Mouse (Mus musculus): ENCODE results near the gene Prkcz.
"Not testable (repeated sequence)": the region's sequence is repeated elsewhere in the genome, so short reads cannot be mapped to it uniquely, and the experiment has no call there.

Prkcz gene

DNA sequence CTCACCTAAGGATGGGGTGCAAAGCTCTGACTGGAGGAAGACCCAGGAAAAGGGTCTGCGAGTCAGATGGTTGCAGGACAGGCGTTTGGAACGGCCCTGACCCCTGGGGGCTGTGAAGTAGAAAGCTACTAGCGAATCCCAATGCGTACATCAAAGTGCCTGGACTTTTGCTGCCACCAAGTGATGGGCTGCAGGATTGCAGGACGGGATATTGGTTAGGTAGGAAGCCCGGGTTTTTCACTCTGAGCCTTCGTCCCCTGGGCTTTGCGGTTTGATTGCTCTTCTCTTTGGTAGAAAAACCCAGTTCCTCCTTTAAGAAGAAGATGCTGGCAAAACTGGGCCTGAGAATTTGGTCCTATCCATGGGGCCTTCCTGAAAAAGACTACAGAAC, 111.9 kb downstream of the Prkcz start:
- H3K4me3 ChIP-seq (replicated peaks; ENCODE audit: low read length), result peak overlapping the region; percentile 87
- TF ChIP-seq NANOG (IDR thresholded peaks at IDR 0.05; ENCODE audit: borderline replicate concordance, low read length) (no peak), CTCF (conservative IDR thresholded peaks at IDR 0.05; ENCODE audit: low read length) (peak; percentile 98), POU5F1 (IDR thresholded peaks at IDR 0.05; ENCODE audit: borderline replicate concordance, low read length) (no peak)
- no peaks in the 10 kb centered on the region for H3K27me3 ChIP-seq (ENCODE audit: insufficient read depth, low read length)
- H3K9me3 ChIP-seq (ENCODE audit: low read length), result no peaks in the 10 kb centered on the region
- H3K4me1 ChIP-seq (replicated peaks; ENCODE audit: low read depth, low read length), result peaks cover 53% of the 10 kb centered on the region
- H3K36me3 ChIP-seq (ENCODE audit: insufficient read depth, low read length), result peaks cover 25% of the 10 kb centered on the region

DNA sequence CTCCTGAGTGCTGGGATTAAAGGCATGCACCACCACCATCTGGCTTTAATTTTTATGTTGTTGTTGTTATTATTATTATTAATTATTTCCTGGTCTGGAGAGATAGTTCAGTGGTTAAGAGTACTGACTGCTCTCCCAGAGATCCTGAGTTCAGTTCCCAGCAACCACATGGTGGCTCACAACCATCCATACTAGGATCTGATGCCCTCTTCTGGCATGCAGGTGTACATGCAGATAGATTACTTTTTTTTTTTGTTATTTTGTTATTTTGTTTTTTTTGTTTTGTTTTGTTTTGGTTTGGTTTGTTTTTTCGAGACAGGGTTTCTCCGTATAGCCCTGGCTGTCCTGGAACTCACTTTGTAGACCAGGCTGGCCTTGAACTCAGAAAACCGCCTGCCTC, 113.1 kb downstream of the Prkcz start:
- peaks cover 13% of the 10 kb centered on the region for H3K36me3 ChIP-seq (ENCODE audit: insufficient read depth, low read length)
- TF ChIP-seq CTCF (conservative IDR thresholded peaks at IDR 0.05; ENCODE audit: low read length), result peak; percentile 31
- H3K27me3 ChIP-seq (ENCODE audit: insufficient read depth, low read length); H3K9me3 ChIP-seq (ENCODE audit: low read length); H3K4me3 ChIP-seq (replicated peaks; ENCODE audit: low read length): not testable (repeated sequence)
- peaks cover 53% of the 10 kb centered on the region for H3K4me1 ChIP-seq (replicated peaks; ENCODE audit: low read depth, low read length)

DNA sequence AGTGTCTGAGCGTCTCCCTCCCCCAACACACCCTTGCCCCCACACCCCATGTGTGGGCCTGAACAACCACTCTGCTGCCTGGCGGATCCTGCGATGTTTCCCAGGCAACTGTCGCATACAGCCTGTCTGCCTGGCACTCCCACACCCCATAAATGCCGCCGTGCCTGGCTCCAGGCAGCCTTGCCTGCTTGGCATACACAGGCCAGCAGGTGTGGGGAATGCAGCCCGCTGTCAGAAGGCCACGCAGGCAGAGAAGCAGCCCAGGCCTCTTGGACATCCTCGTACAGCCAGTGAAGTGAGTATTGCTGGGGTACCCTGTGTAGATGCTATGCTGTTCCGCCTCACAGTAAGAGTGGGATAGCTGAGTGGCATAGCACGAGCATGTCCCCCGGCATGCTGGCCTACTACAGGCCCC, 114.5 kb downstream of the Prkcz start:
- TF ChIP-seq NANOG (IDR thresholded peaks at IDR 0.05; ENCODE audit: borderline replicate concordance, low read length) (no peak), POU5F1 (IDR thresholded peaks at IDR 0.05; ENCODE audit: borderline replicate concordance, low read length) (no peak), CTCF (conservative IDR thresholded peaks at IDR 0.05; ENCODE audit: low read length) (no peak)
- Histone ChIP-seq H3K4me1 (replicated peaks; ENCODE audit: low read depth, low read length) (peaks cover 48% of the 10 kb centered on the region), H3K9me3 (ENCODE audit: low read length) (no peaks in the 10 kb centered on the region), H3K27me3 (ENCODE audit: insufficient read depth, low read length) (peaks cover 7% of the 10 kb centered on the region), H3K36me3 (ENCODE audit: insufficient read depth, low read length) (no peaks in the 10 kb centered on the region), H3K4me3 (replicated peaks; ENCODE audit: low read length) (peak overlapping the region; percentile 59)

DNA sequence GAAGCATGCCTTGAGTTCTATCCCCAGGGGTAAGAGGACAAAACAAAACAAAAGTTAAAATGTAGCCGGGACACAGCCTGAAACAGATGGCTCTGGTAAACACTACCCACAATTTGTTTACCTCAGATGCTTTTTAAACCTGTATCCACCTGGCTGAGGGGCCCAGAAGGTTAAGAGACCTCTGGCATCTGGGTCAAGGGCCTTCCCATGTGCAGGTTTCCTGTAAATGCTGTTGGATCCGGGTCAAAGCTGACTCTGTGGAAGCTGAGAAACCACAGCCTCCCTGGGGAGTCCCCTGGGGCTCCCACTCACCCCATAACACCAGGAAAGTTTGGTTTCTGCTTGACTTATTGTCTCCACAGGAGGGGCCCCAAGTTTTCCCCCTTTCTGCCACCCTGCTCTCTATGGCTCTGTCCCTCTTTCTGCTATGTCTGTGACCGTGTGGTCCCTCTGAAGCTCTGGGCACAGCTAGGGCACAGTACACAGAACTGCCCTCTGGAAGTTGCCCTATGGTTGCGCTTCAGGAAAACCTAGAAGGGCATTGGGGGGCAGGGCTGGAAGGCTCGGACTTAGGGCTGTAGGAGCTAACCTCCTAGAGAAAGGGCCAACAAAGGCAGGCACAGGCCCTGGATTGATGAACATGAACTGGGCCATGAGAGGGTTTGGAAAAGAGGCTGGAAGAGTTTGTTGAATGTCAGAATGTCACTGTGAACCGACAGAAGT, 115.2 kb downstream of the Prkcz start:
- Histone ChIP-seq H3K36me3 (ENCODE audit: insufficient read depth, low read length) (no peaks in the 10 kb centered on the region), H3K9me3 (ENCODE audit: low read length) (no peaks in the 10 kb centered on the region), H3K4me3 (replicated peaks; ENCODE audit: low read length) (no peak overlapping the region), H3K4me1 (replicated peaks; ENCODE audit: low read depth, low read length) (peaks cover 45% of the 10 kb centered on the region), H3K27me3 (ENCODE audit: insufficient read depth, low read length) (peaks cover 7% of the 10 kb centered on the region)
- no peak for TF ChIP-seq POU5F1 (IDR thresholded peaks at IDR 0.05; ENCODE audit: borderline replicate concordance, low read length)
- no peak for TF ChIP-seq NANOG (IDR thresholded peaks at IDR 0.05; ENCODE audit: borderline replicate concordance, low read length)
- no peak for TF ChIP-seq CTCF (conservative IDR thresholded peaks at IDR 0.05; ENCODE audit: low read length)

DNA sequence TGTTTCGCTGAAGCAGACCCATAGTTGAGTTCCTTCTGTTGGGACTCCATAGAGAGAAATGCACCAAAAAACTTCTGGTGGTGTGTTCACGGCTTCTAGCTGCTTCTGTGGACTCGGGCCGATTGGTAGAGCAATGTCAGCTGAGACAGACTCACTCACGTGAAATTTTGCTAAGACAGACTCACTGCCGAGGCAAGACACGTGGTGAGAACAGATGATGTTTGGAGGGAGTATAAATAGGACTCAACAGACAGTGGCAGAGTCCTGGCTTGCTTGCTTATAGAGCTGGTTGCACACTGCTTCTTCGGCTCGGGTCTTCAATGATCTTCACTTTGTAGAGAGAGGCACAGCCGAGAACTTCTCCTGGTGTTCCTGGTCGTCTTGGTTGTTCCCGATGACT, 117.9 kb downstream of the Prkcz start:
- Histone ChIP-seq H3K9me3 (ENCODE audit: low read length) (no peaks in the 10 kb centered on the region), H3K4me3 (replicated peaks; ENCODE audit: low read length) (no peak overlapping the region), H3K4me1 (replicated peaks; ENCODE audit: low read depth, low read length) (peaks cover 34% of the 10 kb centered on the region), H3K27me3 (ENCODE audit: insufficient read depth, low read length) (peaks cover 9% of the 10 kb centered on the region), H3K36me3 (ENCODE audit: insufficient read depth, low read length) (no peaks in the 10 kb centered on the region)
- TF ChIP-seq NANOG (IDR thresholded peaks at IDR 0.05; ENCODE audit: borderline replicate concordance, low read length) (no peak), CTCF (conservative IDR thresholded peaks at IDR 0.05; ENCODE audit: low read length) (no peak), POU5F1 (IDR thresholded peaks at IDR 0.05; ENCODE audit: borderline replicate concordance, low read length) (no peak)

DNA sequence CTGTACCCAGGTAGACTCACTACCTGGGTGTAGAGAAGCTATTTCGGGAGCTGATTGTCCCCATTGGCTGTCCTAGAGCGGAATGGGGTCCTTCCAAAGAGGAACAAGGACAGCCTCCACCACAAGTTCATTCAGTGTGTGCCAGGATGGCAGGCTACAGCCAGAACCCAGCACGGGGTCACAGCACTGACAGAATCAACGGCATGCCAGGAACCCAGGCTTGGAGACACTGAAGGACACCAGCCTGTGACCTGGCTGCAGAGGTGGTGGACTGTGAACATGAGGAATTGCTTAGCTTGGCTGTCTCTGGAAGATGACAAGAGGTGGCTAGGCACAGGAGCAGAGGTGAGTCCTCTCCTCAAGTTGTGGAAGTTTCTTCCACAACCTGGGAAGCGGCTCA, 118.9 kb downstream of the Prkcz start:
- H3K36me3 ChIP-seq (ENCODE audit: insufficient read depth, low read length), result no peaks in the 10 kb centered on the region
- H3K27me3 ChIP-seq (ENCODE audit: insufficient read depth, low read length), result peaks cover 14% of the 10 kb centered on the region
- peaks cover 33% of the 10 kb centered on the region for H3K4me1 ChIP-seq (replicated peaks; ENCODE audit: low read depth, low read length)
- no peak for TF ChIP-seq NANOG (IDR thresholded peaks at IDR 0.05; ENCODE audit: borderline replicate concordance, low read length)
- no peak for TF ChIP-seq POU5F1 (IDR thresholded peaks at IDR 0.05; ENCODE audit: borderline replicate concordance, low read length)
- no peak for TF ChIP-seq CTCF (conservative IDR thresholded peaks at IDR 0.05; ENCODE audit: low read length)
- H3K4me3 ChIP-seq (replicated peaks; ENCODE audit: low read length), result no peak overlapping the region; the same call in 1 of the 2 replicates
- no peaks in the 10 kb centered on the region for H3K9me3 ChIP-seq (ENCODE audit: low read length)

DNA sequence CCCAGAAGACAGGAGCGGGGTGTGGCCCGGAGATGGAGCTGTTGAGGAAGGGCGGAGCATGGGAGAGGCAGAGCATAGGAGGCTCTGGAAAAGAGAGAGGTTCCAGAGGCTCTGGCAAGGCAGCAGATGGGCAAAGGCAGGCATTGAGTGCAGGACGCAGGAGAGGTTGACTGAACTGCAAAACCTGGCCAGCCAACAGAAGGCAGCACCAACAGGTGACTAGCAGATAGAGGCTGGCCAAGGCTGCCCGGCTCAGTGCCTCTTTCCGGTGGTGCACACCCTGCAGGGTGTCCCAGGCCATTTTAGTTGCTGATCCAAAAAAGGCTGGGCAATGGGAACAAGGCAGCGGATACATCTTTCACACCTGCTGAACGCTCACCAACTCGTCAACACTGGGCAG, 119.4 kb downstream of the Prkcz start:
- Histone ChIP-seq H3K4me1 (replicated peaks; ENCODE audit: low read depth, low read length) (peaks cover 28% of the 10 kb centered on the region), H3K4me3 (replicated peaks; ENCODE audit: low read length) (no peak overlapping the region; the same call in 1 of the 2 replicates), H3K27me3 (ENCODE audit: insufficient read depth, low read length) (peaks cover 18% of the 10 kb centered on the region), H3K9me3 (ENCODE audit: low read length) (no peaks in the 10 kb centered on the region), H3K36me3 (ENCODE audit: insufficient read depth, low read length) (no peaks in the 10 kb centered on the region)
- no peak for TF ChIP-seq POU5F1 (IDR thresholded peaks at IDR 0.05; ENCODE audit: borderline replicate concordance, low read length)
- TF ChIP-seq NANOG (IDR thresholded peaks at IDR 0.05; ENCODE audit: borderline replicate concordance, low read length), result no peak
- TF ChIP-seq CTCF (conservative IDR thresholded peaks at IDR 0.05; ENCODE audit: low read length), result no peak

DNA sequence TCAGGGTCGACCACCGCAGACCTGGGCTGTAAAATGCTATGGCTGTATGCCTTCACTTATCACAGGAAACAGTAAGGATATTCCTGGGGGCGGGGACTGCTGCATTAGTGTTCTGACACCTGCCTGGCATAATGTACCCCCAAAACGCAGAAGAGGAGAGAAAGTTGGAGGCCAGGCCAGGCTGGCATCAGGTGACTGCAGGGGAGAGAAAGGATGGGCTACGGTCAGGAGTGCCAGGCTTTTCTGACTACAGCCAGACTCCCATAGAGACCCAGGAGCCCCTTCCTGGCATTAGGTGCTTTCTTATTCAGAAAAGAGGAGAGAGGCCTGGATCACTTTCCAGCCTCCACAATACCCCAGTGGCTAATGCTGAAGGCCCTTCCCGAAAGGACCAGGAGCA, 121.7 kb downstream of the Prkcz start:
- H3K9me3 ChIP-seq (ENCODE audit: low read length), result no peaks in the 10 kb centered on the region
- TF ChIP-seq NANOG (IDR thresholded peaks at IDR 0.05; ENCODE audit: borderline replicate concordance, low read length), result no peak
- no peak for TF ChIP-seq POU5F1 (IDR thresholded peaks at IDR 0.05; ENCODE audit: borderline replicate concordance, low read length)
- no peak for TF ChIP-seq CTCF (conservative IDR thresholded peaks at IDR 0.05; ENCODE audit: low read length)
- H3K4me1 ChIP-seq (replicated peaks; ENCODE audit: low read depth, low read length), result peaks cover 32% of the 10 kb centered on the region
- no peaks in the 10 kb centered on the region for H3K36me3 ChIP-seq (ENCODE audit: insufficient read depth, low read length)
- H3K4me3 ChIP-seq (replicated peaks; ENCODE audit: low read length), result no peak overlapping the region
- peaks cover 20% of the 10 kb centered on the region for H3K27me3 ChIP-seq (ENCODE audit: insufficient read depth, low read length)

DNA sequence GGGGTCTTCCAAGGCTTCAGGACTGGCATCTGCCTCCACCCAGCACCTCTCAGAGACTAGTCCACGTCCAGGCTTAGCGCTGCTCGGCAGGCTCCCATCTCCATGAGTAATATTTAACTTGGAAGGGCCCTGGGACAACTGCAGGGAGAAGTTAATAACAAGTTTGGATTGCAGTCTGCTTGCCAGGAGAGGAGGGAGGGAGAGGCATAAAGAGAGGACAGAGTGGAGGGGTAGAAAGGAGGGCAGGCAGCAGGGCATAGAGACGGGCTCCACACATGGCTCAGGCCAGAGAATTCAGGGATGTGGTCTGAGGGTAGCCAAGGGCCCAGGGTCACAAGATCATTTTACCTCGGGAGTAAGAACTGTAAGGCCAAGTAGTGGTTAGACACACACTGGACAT, 122.9 kb downstream of the Prkcz start:
- Histone ChIP-seq H3K36me3 (ENCODE audit: insufficient read depth, low read length) (no peaks in the 10 kb centered on the region), H3K9me3 (ENCODE audit: low read length) (no peaks in the 10 kb centered on the region), H3K4me3 (replicated peaks; ENCODE audit: low read length) (no peak overlapping the region), H3K4me1 (replicated peaks; ENCODE audit: low read depth, low read length) (peaks cover 44% of the 10 kb centered on the region), H3K27me3 (ENCODE audit: insufficient read depth, low read length) (peaks cover 20% of the 10 kb centered on the region)
- no peak for TF ChIP-seq POU5F1 (IDR thresholded peaks at IDR 0.05; ENCODE audit: borderline replicate concordance, low read length)
- TF ChIP-seq CTCF (conservative IDR thresholded peaks at IDR 0.05; ENCODE audit: low read length), result no peak
- no peak for TF ChIP-seq NANOG (IDR thresholded peaks at IDR 0.05; ENCODE audit: borderline replicate concordance, low read length)

All from E14TG2a.4 (cell line).